Mouse (Mus musculus): ENCODE measurements at regions not wholly inside any gene's neighbourhood (a gene's known extent, or its start where the extent isn't known, plus 50 kb on each side); places are given as distances from the start of the nearest gene placed in this dataset.

DNA sequence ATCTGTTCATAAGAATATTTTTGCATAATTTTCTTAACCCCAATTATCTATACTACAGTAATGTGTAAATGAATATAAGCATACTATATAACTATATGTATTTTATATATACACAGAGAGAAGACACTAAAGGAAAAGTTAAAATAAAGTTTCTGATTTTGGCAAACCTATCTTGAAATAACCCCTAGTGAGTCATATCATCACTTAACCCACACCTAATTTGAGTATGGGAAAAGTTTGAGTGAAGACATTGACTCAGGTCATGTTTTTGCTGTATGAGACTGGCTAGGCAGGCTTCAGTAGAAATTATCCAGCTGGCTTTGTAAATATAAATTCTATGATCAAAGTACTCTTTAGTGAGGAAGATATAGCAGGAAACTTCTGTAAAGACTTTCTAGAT is 223.1 kb upstream of the Klf12 start:
- TF ChIP-seq EP300 (IDR thresholded peaks at IDR 0.05) = no peak
- TF ChIP-seq CTCF (IDR thresholded peaks at IDR 0.05) = no peak

Data from lung, postnatal 0 days (tissue).